Comparison of ENCODE assay signal across 18 mouse cellular contexts in genomic region chr13:20046406-20046805, GRCm38 (mm10). TPM values are rescaled to one million over a fixed set of nuclear protein-coding genes. Genes with fewer than 3 reads are reported as not detected.
DNase-seq lines count a peak whose midpoint lies in the region; ATAC-seq and TF ChIP-seq lines count a peak whose summit lies in the region.
"Had no signal": no experiment of that assay in that cellular context is flagged by ENCODE, and none has a peak within 500 bp of the region (broad histone marks: within the 10 kb centered on the region; RNA-seq: fewer than 3 reads in every experiment).

No protein-coding gene starts in this region.

- H3K9ac ChIP-seq in lung, embryonic 14.5 days = no peak overlapping the region
- H3K9ac ChIP-seq: forebrain, embryonic 15.5 days; heart, embryonic 13.5 days; hindbrain, embryonic 12.5 days had no signal

- H3K9me3 ChIP-seq in lung, embryonic 14.5 days (ENCODE audit: low read depth, low read length) = no peaks in the 10 kb centered on the region
- H3K9me3 ChIP-seq: forebrain, embryonic 15.5 days; G1E; heart, embryonic 13.5 days; hindbrain, embryonic 12.5 days had no signal

- H3K4me2 ChIP-seq in lung, embryonic 14.5 days = no peak overlapping the region
- H3K4me2 ChIP-seq: forebrain, embryonic 15.5 days; heart, embryonic 13.5 days; hindbrain, embryonic 12.5 days had no signal

- H3K4me1 ChIP-seq in lung, embryonic 14.5 days (ENCODE audit: insufficient read depth) = peaks cover 10% of the 10 kb centered on the region; the same call in 1 of the 2 replicates
- H3K4me1 ChIP-seq in lung, adult 2 months (ENCODE audit: control insufficient read depth, insufficient read depth, low read length) = no peaks in the 10 kb centered on the region

- H3K36me3 ChIP-seq in lung, embryonic 14.5 days (ENCODE audit: insufficient read depth) = no peaks in the 10 kb centered on the region
- H3K36me3 ChIP-seq: forebrain, embryonic 15.5 days; G1E; heart, embryonic 13.5 days; hindbrain, embryonic 12.5 days had no signal

- DNase-seq in lung, embryonic 14.5 days = peak; percentile 55
- DNase-seq in lung, adult 2 months = no peak
- DNase-seq in adipocyte (ENCODE audit: low spot score) = peak; percentile 38
- DNase-seq in lung, postnatal 10 days = peak; percentile 52
- peak; percentile 21 for DNase-seq in skeletal muscle tissue, adult 2 months (ENCODE audit: low read depth, low spot score)
- no peak for DNase-seq in cerebellum, adult 18-20 months
- DNase-seq in heart, postnatal 14 days = no peak
- DNase-seq: adrenal gland, postnatal 10 days; cerebellum, adult 11 months; cerebellum, adult 9-11 months; gastrocnemius, postnatal 10 days; heart, adult 2 months; heart, postnatal 4 days had no signal

- 25% methylated on average over 4 of the region's 4 CpGs for WGBS in lung, embryonic 14.5 days
- 57% methylated on average over 4 of the region's 4 CpGs for WGBS in lung, adult 2 months

- H3K4me3 ChIP-seq in lung, embryonic 14.5 days (ENCODE audit: low read depth, low read length) = no peak overlapping the region
- H3K4me3 ChIP-seq in lung, adult 2 months (replicated peaks; ENCODE audit: extremely low read depth, low read depth, low read length) = no peak overlapping the region
- H3K4me3 ChIP-seq: forebrain, embryonic 15.5 days; heart, adult 2 months; heart, embryonic 13.5 days; hindbrain, embryonic 12.5 days had no signal

- ATAC-seq in lung, embryonic 14.5 days (ENCODE audit: insufficient read depth) = no peak
- ATAC-seq: forebrain, embryonic 15.5 days; hindbrain, postnatal 0 days had no signal

- no peak for TF ChIP-seq CTCF in lung, embryonic 14.5 days (IDR thresholded peaks at IDR 0.05; ENCODE audit: low read depth)
- no peak for TF ChIP-seq CTCF in lung, adult 2 months (IDR thresholded peaks at IDR 0.05; ENCODE audit: insufficient read depth, low read length)

- H3K27me3 ChIP-seq in lung, embryonic 14.5 days (ENCODE audit: insufficient read depth, low read length) = no peaks in the 10 kb centered on the region
- H3K27me3 ChIP-seq: forebrain, embryonic 15.5 days; hindbrain, embryonic 12.5 days had no signal

- H3K27ac ChIP-seq in lung, embryonic 14.5 days (ENCODE audit: low read depth) = peak overlapping the region; percentile 90
- H3K27ac ChIP-seq: forebrain, embryonic 15.5 days; heart, adult 2 months; heart, embryonic 13.5 days; hindbrain, embryonic 12.5 days; hindbrain, postnatal 0 days had no signal

- intact Hi-C loops in heart, postnatal 14 days (cut with DNase I) = no loop called here

- no peak for TF ChIP-seq POLR2A in lung, adult 2 months (IDR thresholded peaks at IDR 0.05; ENCODE audit: borderline replicate concordance, extremely low read depth, low read depth, low read length)

RNA-seq across cellular contexts. Expression of gene Elmo1, which starts 44.0 kb away (rescaled TPM):
- 37.8 and 38.5 TPM in 2 replicates for polyA plus RNA-seq in lung, embryonic 14.5 days (2014; fragmentation: Nextera tagmentation; extraction: Ambion mirVana)
- 24.2 and 28.3 TPM in 2 replicates for polyA plus RNA-seq in lung, adult 2 months (2012; rRNA removed)
- total RNA-seq in heart, postnatal 14 days (2021) = 10 to 100 TPM; 16.4 to 17.1 TPM
- polyA plus RNA-seq: G1E had no signal

Comparison
In these comparisons a context has a peak if more than half of its experiments do, and no peak if none do; other contexts are left out.
1. DNase-seq: peak in lung, embryonic 14.5 days (single experiment), adipocyte (single experiment), lung, postnatal 10 days (single experiment) and skeletal muscle tissue, adult 2 months (single experiment); none in lung, adult 2 months (single experiment), cerebellum, adult 18-20 months (0 of 2) and heart, postnatal 14 days (0 of 2).